Mouse (Mus musculus) embryonic facial prominence, embryonic 13.5 days (tissue): Measurements from ENCODE around the gene Ly6g5b. TPM values are rescaled to one million over a fixed set of nuclear protein-coding genes. Genes with fewer than 3 reads are reported as not detected.
A peak's percentile ranks its signal among the peaks of the same experiment; 100 is the strongest.

Experiments
- ATAC-seq: fragments of 200-750 bp; cut with Nextera tagmentation; 2 replicates; pipeline ENCODE4 v1.8.0; 2017; ENCODE audit warnings: low read depth; ENCODE audit not compliant: insufficient number of reproducible peaks, insufficient read depth, low FRiP score, low TSS enrichment
- H3K27ac ChIP-seq: fragments of 300-500 bp; sonication (generic); 2 replicates; pipeline ENCODE4 v1.5.1; 2015; ENCODE audit warnings: moderate library complexity, mild to moderate bottlenecking, inconsistent platforms
- H3K27me3 ChIP-seq: fragments of 300-500 bp; sonication (generic); 2 replicates; pipeline ENCODE4 v1.6.1; 2015; ENCODE audit warnings: mild to moderate bottlenecking, inconsistent platforms
- H3K36me3 ChIP-seq: fragments of 300-500 bp; sonication (generic); 2 replicates; pipeline ENCODE4 v1.6.1; 2015; ENCODE audit warnings: mild to moderate bottlenecking, inconsistent platforms
- H3K4me1 ChIP-seq: fragments of 300-500 bp; sonication (generic); 2 replicates; pipeline ENCODE4 v1.6.1; 2015; ENCODE audit warnings: inconsistent platforms
- H3K4me2 ChIP-seq: fragments of 300-500 bp; sonication (generic); 2 replicates; pipeline ENCODE4 v1.6.1; 2015; ENCODE audit warnings: moderate library complexity, mild to moderate bottlenecking, inconsistent platforms
- H3K4me3 ChIP-seq: fragments of 300-500 bp; sonication (generic); 2 replicates; pipeline ENCODE4 v1.5.1; 2015; ENCODE audit warnings: mild to moderate bottlenecking, inconsistent platforms
- H3K9ac ChIP-seq: fragments of 300-500 bp; sonication (generic); 2 replicates; pipeline ENCODE4 v1.6.1; 2015; ENCODE audit warnings: mild to moderate bottlenecking, inconsistent platforms
- H3K9me3 ChIP-seq: fragments of 300-500 bp; sonication (generic); 2 replicates; pipeline ENCODE4 v1.6.1; 2016; ENCODE audit warnings: inconsistent platforms
- WGBS: fragments of 180-500 bp; shearing (Covaris S2); methylation state at CpG from one replicate; pipeline ENCODE4 v1.1.7; 2015; ENCODE audit warnings: mixed read lengths; 5-methylcytosine and 5-hydroxymethylcytosine counted together
- polyA plus RNA-seq: library from polyadenylated mRNA; unstranded; fragments of >200 nt; fragmentation: Nextera tagmentation; extraction: Ambion mirVana; gene quantifications from 2 replicates; pipeline ENCODE4 v1.2.1, GENCODE M21; 2015

The Ly6g5b gene
- polyA plus RNA-seq, 1 experiment from 2014 or later, result 1.1 TPM

DNA sequence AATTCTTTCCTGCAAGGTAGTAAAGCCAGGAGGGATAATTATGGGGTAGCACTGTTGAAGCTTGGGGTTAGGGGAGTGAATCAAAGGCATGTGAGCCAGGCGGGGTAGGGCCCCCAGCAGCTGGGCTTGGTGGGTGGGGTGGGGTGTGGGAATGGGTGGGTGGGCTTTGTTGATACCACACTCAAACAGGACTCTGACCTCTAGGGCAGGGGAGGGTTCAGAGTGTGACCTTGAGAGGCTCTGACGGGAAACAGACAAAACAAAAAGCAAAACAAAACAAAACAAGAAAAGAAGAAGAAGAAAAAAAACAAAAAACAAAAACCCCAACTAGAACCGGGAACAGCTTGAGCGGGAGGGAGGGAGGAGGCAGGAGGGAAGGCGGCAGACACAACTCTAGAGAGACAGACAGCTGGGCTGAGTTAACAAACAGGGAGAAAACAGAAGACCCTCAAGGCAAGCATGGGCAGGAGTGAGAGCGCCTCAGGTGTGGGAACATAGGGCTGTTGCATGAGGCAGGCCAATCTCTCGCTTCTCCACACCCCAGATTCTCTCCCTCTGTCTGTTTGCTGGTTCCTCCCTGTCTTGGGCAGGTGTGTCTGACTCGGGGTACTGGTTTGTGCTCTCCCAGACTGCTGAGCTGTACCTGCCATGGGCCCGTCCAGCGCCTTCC, 38.6 kb downstream of the Ly6g5b start, which contains the start of gene Ly6g6e:
Ly6g6e (plus strand) TSS at position 396 of the 670 bp plus-strand sequence.
- peak within 1 kb of the TSS; percentile 20; the same call in 1 of the 2 replicates for H3K4me3 ChIP-seq
- peak within 1 kb of the TSS; percentile 55; the same call in 1 of the 2 replicates for H3K27ac ChIP-seq
- H3K4me2 ChIP-seq, result peak within 1 kb of the TSS; percentile 45
- peaks cover 32% of the 10 kb centered on the region for H3K4me1 ChIP-seq
- no peak for ATAC-seq
- H3K27me3 ChIP-seq, result peaks cover 16% of the 10 kb centered on the region
- H3K36me3 ChIP-seq, result no peaks in the 10 kb centered on the region
- H3K9me3 ChIP-seq, result no peaks in the 10 kb centered on the region
- H3K9ac ChIP-seq, result no peak within 1 kb of the TSS; the same call in 1 of the 2 replicates
- 5% methylated on average over 10 of the region's 10 CpGs for WGBS

- Histone ChIP-seq H3K9me3 (no peaks in the 10 kb centered on the region), H3K4me1 (peaks cover 32% of the 10 kb centered on the region), H3K4me3 (no peak overlapping the region), H3K27me3 (peaks cover 13% of the 10 kb centered on the region), H3K9ac (no peak overlapping the region), H3K4me2 (no peak overlapping the region), H3K36me3 (no peaks in the 10 kb centered on the region), H3K27ac (no peak overlapping the region)
- 41% methylated on average over 17 of the region's 17 CpGs for WGBS
- no peak for ATAC-seq
Measured at GRCm38 (mm10) chr17:35074097-35074496, 41.1 kb downstream of the Ly6g5b start.

DNA sequence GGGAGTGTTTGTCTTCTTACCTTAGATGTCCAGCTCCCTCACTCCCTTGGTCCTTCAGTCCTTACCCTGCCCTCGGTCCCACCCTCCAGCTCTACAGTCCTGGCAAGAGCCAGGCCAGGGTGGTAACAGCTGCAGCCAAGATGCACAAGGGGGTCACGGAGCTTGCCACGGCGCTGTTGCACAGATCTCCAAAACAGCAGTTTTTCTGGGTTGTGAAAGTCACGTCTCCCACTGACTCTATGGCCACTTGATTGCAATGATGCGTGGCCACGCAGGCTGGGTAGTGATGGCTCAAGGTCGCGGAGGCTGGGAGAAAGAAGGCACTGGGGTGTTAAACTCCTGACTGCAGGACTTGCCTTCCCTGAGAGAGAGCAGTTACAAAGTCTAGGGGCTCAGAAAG, 43.8 kb downstream of the Ly6g5b start:
- H3K27ac ChIP-seq, result no peak overlapping the region
- no peak overlapping the region for H3K4me2 ChIP-seq
- 83% methylated on average over 9 of the region's 9 CpGs for WGBS
- no peaks in the 10 kb centered on the region for H3K36me3 ChIP-seq
- H3K9me3 ChIP-seq, result no peaks in the 10 kb centered on the region
- no peak overlapping the region for H3K9ac ChIP-seq
- H3K27me3 ChIP-seq, result peaks cover 24% of the 10 kb centered on the region
- no peak for ATAC-seq
- peaks cover 13% of the 10 kb centered on the region for H3K4me1 ChIP-seq
- no peak overlapping the region for H3K4me3 ChIP-seq

DNA sequence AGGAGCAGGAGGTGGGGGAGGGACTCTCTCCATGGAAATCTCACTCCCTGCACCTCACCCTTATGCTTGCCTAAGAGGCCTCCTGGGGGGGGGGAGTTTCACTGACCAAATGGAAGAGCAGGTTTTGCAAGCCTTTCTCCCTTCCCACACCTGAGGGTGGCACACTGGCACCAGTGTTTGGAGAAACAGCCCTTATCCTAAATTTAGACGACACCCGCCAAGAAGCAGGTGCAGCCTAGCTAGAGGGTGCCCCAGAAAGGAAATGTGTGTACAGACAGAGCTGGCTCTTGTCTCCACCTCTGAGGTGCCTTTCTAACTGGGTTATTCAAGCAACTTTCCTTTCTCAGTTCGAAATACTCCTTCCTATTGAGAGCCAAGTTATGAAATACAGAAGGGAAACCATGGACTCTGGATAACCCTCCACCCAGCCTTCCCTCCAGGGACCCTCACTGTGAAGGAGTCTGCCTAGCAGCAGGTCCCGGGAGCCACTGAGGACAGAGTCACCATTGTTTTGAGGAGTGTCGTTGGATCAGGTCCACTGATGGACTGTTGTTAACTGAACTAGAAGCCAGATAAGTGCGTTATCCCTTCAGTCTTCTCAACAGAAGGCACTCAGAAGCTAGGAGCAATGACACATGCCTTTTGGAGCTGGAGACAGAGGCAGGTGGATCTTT, 44.5 kb downstream of the Ly6g5b start:
- WGBS, result 31% methylated on average over 6 of the region's 6 CpGs
- Histone ChIP-seq H3K27ac (no peak overlapping the region), H3K27me3 (peaks cover 31% of the 10 kb centered on the region), H3K9me3 (no peaks in the 10 kb centered on the region), H3K9ac (no peak overlapping the region), H3K4me2 (no peak overlapping the region), H3K36me3 (no peaks in the 10 kb centered on the region), H3K4me3 (no peak overlapping the region), H3K4me1 (peaks cover 7% of the 10 kb centered on the region)
- no peak for ATAC-seq

- Histone ChIP-seq H3K27ac (no peak overlapping the region), H3K9me3 (no peaks in the 10 kb centered on the region), H3K4me1 (peaks cover 17% of the 10 kb centered on the region), H3K27me3 (peaks cover 55% of the 10 kb centered on the region), H3K36me3 (peaks cover 2% of the 10 kb centered on the region), H3K4me3 (no peak overlapping the region), H3K4me2 (no peak overlapping the region), H3K9ac (no peak overlapping the region)
- 75% methylated on average over 17 of the region's 17 CpGs for WGBS
- ATAC-seq, result no peak
Measured at GRCm38 (mm10) chr17:35068213-35068914, 46.9 kb downstream of the Ly6g5b start.

DNA sequence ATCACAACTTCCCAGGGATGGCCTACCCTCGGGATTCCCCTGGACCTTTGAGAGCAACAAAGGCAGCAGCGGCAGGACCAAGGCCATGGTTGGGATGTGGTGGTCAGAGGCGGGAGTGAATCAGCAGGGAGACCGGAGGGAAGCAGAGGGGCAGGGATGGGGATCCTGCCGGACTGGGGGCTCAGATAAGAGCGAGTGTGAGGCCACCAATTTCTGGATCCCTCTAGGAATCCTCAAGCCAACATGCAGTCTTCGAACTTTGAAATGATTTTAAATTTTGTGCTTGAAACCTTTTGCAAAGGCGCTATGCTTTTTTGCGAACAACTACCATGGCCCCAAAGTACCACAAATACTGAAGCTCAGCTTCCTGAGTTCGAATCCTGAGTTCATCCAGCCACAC, 49.1 kb downstream of the Ly6g5b start, which contains the start of gene Mpig6b:
Mpig6b (minus strand) TSS at position 101 of the 400 bp plus-strand sequence.
- no peaks in the 10 kb centered on the region for H3K9me3 ChIP-seq
- peak within 1 kb of the TSS; percentile 66 for H3K4me2 ChIP-seq
- peak within 1 kb of the TSS; percentile 41 for H3K4me3 ChIP-seq
- 42% methylated on average over 10 of the region's 10 CpGs for WGBS
- peak within 1 kb of the TSS; percentile 58 for H3K9ac ChIP-seq
- H3K36me3 ChIP-seq, result peaks cover 23% of the 10 kb centered on the region
- H3K4me1 ChIP-seq, result peaks cover 20% of the 10 kb centered on the region
- H3K27ac ChIP-seq, result peak within 1 kb of the TSS; percentile 60; the same call in 1 of the 2 replicates
- no peak for ATAC-seq
- H3K27me3 ChIP-seq, result peaks cover 56% of the 10 kb centered on the region

GRCm38 (mm10) chr17:35064951-35065947, 50.0 kb downstream of the Ly6g5b start, which contains the start of gene Ly6g6c:
Ly6g6c (plus strand) TSS chr17:35065388.
- no peaks in the 10 kb centered on the region for H3K9me3 ChIP-seq
- peaks cover 29% of the 10 kb centered on the region for H3K4me1 ChIP-seq
- 2% methylated on average over 48 of the region's 48 CpGs for WGBS
- peak; percentile 23; the same call in 1 of the 2 replicates for ATAC-seq
- H3K9ac ChIP-seq, result peak within 1 kb of the TSS; percentile 58
- H3K4me3 ChIP-seq, result peak within 1 kb of the TSS; percentile 41
- peaks cover 56% of the 10 kb centered on the region for H3K27me3 ChIP-seq
- H3K27ac ChIP-seq, result peak within 1 kb of the TSS; percentile 60; the same call in 1 of the 2 replicates
- peaks cover 32% of the 10 kb centered on the region for H3K36me3 ChIP-seq
- peak within 1 kb of the TSS; percentile 66 for H3K4me2 ChIP-seq

GRCm38 (mm10) chr17:35064378-35064877, 50.8 kb downstream of the Ly6g5b start:
- Histone ChIP-seq H3K27ac (peak overlapping the region; percentile 45; the same call in 1 of the 2 replicates), H3K4me1 (peaks cover 34% of the 10 kb centered on the region), H3K4me3 (peak overlapping the region; percentile 41), H3K36me3 (peaks cover 32% of the 10 kb centered on the region), H3K4me2 (peak overlapping the region; percentile 66), H3K27me3 (peaks cover 56% of the 10 kb centered on the region), H3K9me3 (no peaks in the 10 kb centered on the region), H3K9ac (peak overlapping the region; percentile 58; the same call in 1 of the 2 replicates)
- no peak for ATAC-seq
- 27% methylated on average over 10 of the region's 10 CpGs for WGBS
